Mouse (Mus musculus) MEL (cell line): Measurements from ENCODE around the gene Retreg1. TPM values are rescaled to one million over a fixed set of nuclear protein-coding genes. Genes with fewer than 3 reads are reported as not detected.
A peak's percentile ranks its signal among the peaks of the same experiment; 100 is the strongest.

Source experiments
- DNase-seq: peaks from one replicate; pipeline ENCODE4 v3.0.0; 2011; ENCODE audit warnings: low read depth, low spot score
- H3K27ac ChIP-seq: 2 replicates; pipeline ENCODE4 v1.5.1; 2012; ENCODE audit warnings: low read depth, mild to moderate bottlenecking, control low read depth, low read length, moderate library complexity; ENCODE audit not compliant: control insufficient read depth
- H3K27me3 ChIP-seq, 2 experiments: fragments of 150-350 bp in 1 of 2; sonication (generic) in 1 of 2; 2 replicates each; pipeline ENCODE4 v1.6.1; 2012; ENCODE audit warnings: low read length in 2 of 2, mild to moderate bottlenecking in 2 of 2, improper control_type of control experiment in 1 of 2, moderate library complexity in 1 of 2; ENCODE audit not compliant: insufficient read depth in 2 of 2, control insufficient read depth in 1 of 2
- H3K36me3 ChIP-seq, 2 experiments: 2 replicates each; pipeline ENCODE4 v1.6.1; 2012 to 2014; ENCODE audit warnings: low read length in 2 of 2, improper control_type of control experiment in 1 of 2, inconsistent platforms in 1 of 2, mild to moderate bottlenecking in 1 of 2; ENCODE audit not compliant: insufficient read depth in 2 of 2, control insufficient read depth in 1 of 2
- H3K4me1 ChIP-seq, 2 experiments: fragments of 150-350 bp in 1 of 2; sonication (generic) in 1 of 2; 2 replicates each; pipeline ENCODE4 v1.6.1; 2012; ENCODE audit warnings: low read length in 2 of 2, improper control_type of control experiment in 1 of 2, mild to moderate bottlenecking in 1 of 2; ENCODE audit not compliant: insufficient read depth in 2 of 2, control insufficient read depth in 1 of 2
- H3K4me3 ChIP-seq, 2 experiments: fragments of 150-350 bp in 1 of 2; sonication (generic) in 1 of 2; 2 replicates each; pipeline ENCODE4 v1.5.1; 2012; ENCODE audit warnings: low read depth in 2 of 2, low read length in 2 of 2, mild to moderate bottlenecking in 2 of 2, moderate library complexity in 2 of 2, control low read depth in 1 of 2, improper control_type of control experiment in 1 of 2; ENCODE audit not compliant: control insufficient read depth in 1 of 2, insufficient read depth in 1 of 2
- H3K79me2 ChIP-seq: 2 replicates; pipeline ENCODE4 v1.6.1; 2012; ENCODE audit warnings: mild to moderate bottlenecking, low read length, moderate library complexity; ENCODE audit not compliant: control insufficient read depth, poor library complexity, insufficient read depth
- H3K9ac ChIP-seq: 2 replicates; pipeline ENCODE4 v1.6.1; 2012; ENCODE audit warnings: low read depth, mild to moderate bottlenecking, control low read depth, low read length, moderate library complexity; ENCODE audit not compliant: control insufficient read depth, poor library complexity, severe bottlenecking
- H3K9me3 ChIP-seq: fragments of 150-350 bp; sonication (generic); replicated peaks from 2 replicates; pipeline ENCODE4 v1.6.1; 2012; ENCODE audit warnings: mild to moderate bottlenecking, low read length, improper control_type of control experiment, moderate library complexity; ENCODE audit not compliant: insufficient read depth
- BHLHE40 ChIP-seq: IDR thresholded peaks from 2 replicates; pipeline ENCODE4 v1.6.1; 2012; ENCODE audit warnings: low read depth, mild to moderate bottlenecking, inconsistent platforms, low read length, improper control_type of control experiment, borderline replicate concordance
- CHD1 ChIP-seq: IDR thresholded peaks from 2 replicates; pipeline ENCODE4 v1.6.1; 2012; ENCODE audit warnings: low read depth, mild to moderate bottlenecking, inconsistent platforms, low read length, improper control_type of control experiment
- E2F4 ChIP-seq: IDR thresholded peaks from 2 replicates; pipeline ENCODE4 v1.6.1; 2011; ENCODE audit warnings: low read depth, low read length, improper control_type of control experiment, borderline replicate concordance
- ELF1 ChIP-seq: IDR thresholded peaks from 2 replicates; pipeline ENCODE4 v1.6.1; 2014; ENCODE audit warnings: low read depth, mild to moderate bottlenecking, inconsistent platforms, low read length, improper control_type of control experiment, moderate library complexity
- EP300 ChIP-seq, 2 experiments: IDR thresholded peaks; 2 replicates each; pipeline ENCODE4 v1.6.1; 2011; ENCODE audit warnings: improper control_type of control experiment in 2 of 2, low read length in 2 of 2, low read depth in 1 of 2, mild to moderate bottlenecking in 1 of 2
- ETS1 ChIP-seq: IDR thresholded peaks from 2 replicates; pipeline ENCODE4 v1.6.1; 2012; ENCODE audit warnings: low read depth, mild to moderate bottlenecking, inconsistent platforms, low read length, improper control_type of control experiment, moderate library complexity
- GABPA ChIP-seq: IDR thresholded peaks from 2 replicates; pipeline ENCODE4 v1.6.1; 2012; ENCODE audit warnings: low read depth, mild to moderate bottlenecking, inconsistent platforms, low read length, improper control_type of control experiment, moderate library complexity
- MAFK ChIP-seq: IDR thresholded peaks from 2 replicates; pipeline ENCODE4 v1.6.1; 2011; ENCODE audit warnings: low read depth, mild to moderate bottlenecking, low read length, improper control_type of control experiment, borderline replicate concordance
- MAZ ChIP-seq: IDR thresholded peaks from 2 replicates; pipeline ENCODE4 v1.6.1; 2012; ENCODE audit warnings: low read depth, mild to moderate bottlenecking, inconsistent platforms, low read length, improper control_type of control experiment
- MEF2A ChIP-seq: IDR thresholded peaks from 2 replicates; pipeline ENCODE4 v1.6.1; 2014; ENCODE audit warnings: low read depth, mild to moderate bottlenecking, inconsistent platforms, low read length, improper control_type of control experiment; ENCODE audit not compliant: poor library complexity, insufficient replicate concordance, severe bottlenecking; ENCODE audit errors: extremely low read depth
- MYB ChIP-seq: IDR thresholded peaks from 2 replicates; pipeline ENCODE4 v1.6.1; 2011; ENCODE audit warnings: mild to moderate bottlenecking, low read depth, low read length, improper control_type of control experiment
- POLR2A ChIP-seq, 2 experiments: IDR thresholded peaks; 2 replicates each; pipeline ENCODE4 v1.6.1; 2011 to 2012; ENCODE audit warnings: low read length in 2 of 2, mild to moderate bottlenecking in 2 of 2, control low read depth in 1 of 2, improper control_type of control experiment in 1 of 2, low read depth in 1 of 2, moderate library complexity in 1 of 2; ENCODE audit not compliant: control insufficient read depth in 1 of 2, insufficient read depth in 1 of 2, poor library complexity in 1 of 2
- POLR2AphosphoS5 ChIP-seq: IDR thresholded peaks from 2 replicates; pipeline ENCODE4 v1.6.1; 2012; ENCODE audit warnings: low read depth, borderline replicate concordance, mild to moderate bottlenecking, inconsistent platforms, low read length, moderate library complexity, mixed read lengths
- RCOR1 ChIP-seq: IDR thresholded peaks from 2 replicates; pipeline ENCODE4 v1.6.1; 2012; ENCODE audit warnings: low read depth, mild to moderate bottlenecking, inconsistent platforms, low read length, improper control_type of control experiment
- SIN3A ChIP-seq: IDR thresholded peaks from 2 replicates; pipeline ENCODE4 v1.6.1; 2012; ENCODE audit warnings: low read length, improper control_type of control experiment, inconsistent platforms
- SMC3 ChIP-seq: IDR thresholded peaks from 2 replicates; pipeline ENCODE4 v1.6.1; 2011; ENCODE audit warnings: low read depth, low read length, improper control_type of control experiment
- TAL1 ChIP-seq: IDR thresholded peaks from 2 replicates; pipeline ENCODE4 v1.6.1; 2012; ENCODE audit warnings: mild to moderate bottlenecking, inconsistent platforms, low read length, moderate library complexity, mixed read lengths
- TCF12 ChIP-seq: IDR thresholded peaks from 2 replicates; pipeline ENCODE4 v1.6.1; 2014; ENCODE audit warnings: low read depth, mild to moderate bottlenecking, inconsistent platforms, low read length, improper control_type of control experiment, moderate library complexity
- ZKSCAN1 ChIP-seq: IDR thresholded peaks from 2 replicates; pipeline ENCODE4 v1.6.1; 2012; ENCODE audit warnings: low read depth, mild to moderate bottlenecking, inconsistent platforms, low read length, improper control_type of control experiment, moderate library complexity
- ZNF384 ChIP-seq: IDR thresholded peaks from 2 replicates; pipeline ENCODE4 v1.6.1; 2012; ENCODE audit warnings: low read depth, mild to moderate bottlenecking, inconsistent platforms, low read length, improper control_type of control experiment
- polyA plus RNA-seq, 2 experiments: library from polyadenylated mRNA; stranded (reverse) in 1 of 2; unstranded in 1 of 2; fragments of >175 nt in 1 of 2; fragments of >200 nt in 1 of 2; gene quantifications; 2 replicates each; pipeline versions ENCODE4 v1.2.1 to v1.2.4; 2012; ENCODE audit warnings: low replicate concordance in 2 of 2, low read depth in 1 of 2; ENCODE audit not compliant: insufficient read length in 2 of 2, insufficient read depth in 1 of 2, missing spikeins in 1 of 2
- total RNA-seq: library from RNA; depleted of rRNA; stranded (reverse); fragments of 300-350 nt; gene quantifications from 2 replicates; pipeline ENCODE4 v1.2.3, GENCODE M21; 2012

Gene Retreg1
- total and polyA plus RNA-seq, 3 experiments, result 3.1 to 7.6 TPM; not detected in 1

- Histone ChIP-seq H3K4me1 (no peaks in the 10 kb centered on the region), H3K9ac (no peak overlapping the region), H3K4me3 (peak overlapping the region; percentile 35 to 65), H3K79me2 (no peaks in the 10 kb centered on the region), H3K27ac (no peak overlapping the region), H3K27me3 (no peaks in the 10 kb centered on the region), H3K36me3 (no peaks in the 10 kb centered on the region), H3K9me3 (no peaks in the 10 kb centered on the region)
- TF ChIP-seq CHD1 (no peak), BHLHE40 (no peak), TAL1 (no peak), ZKSCAN1 (no peak), ELF1 (no peak)
- DNase-seq, result peak; percentile 42
Observed at GRCm38 (mm10) chr15:25812479-25812878, 30.5 kb upstream of the Retreg1 start.

- H3K27me3 ChIP-seq, result no peaks in the 10 kb centered on the region
- no peak overlapping the region for H3K27ac ChIP-seq
- no peaks in the 10 kb centered on the region for H3K36me3 ChIP-seq
- H3K9ac ChIP-seq, result no peak overlapping the region
- no peaks in the 10 kb centered on the region for H3K79me2 ChIP-seq
- H3K4me1 ChIP-seq, result no peaks in the 10 kb centered on the region
- H3K4me3 ChIP-seq, result no peak overlapping the region
- DNase-seq, result no peak
- TF ChIP-seq SMC3, result no peak
- no peak for TF ChIP-seq MEF2A
- TF ChIP-seq EP300 (IDR thresholded peaks at IDR 0.05; ENCODE audit: low read depth in 1 of 2, low read length in 2 of 2), result no peak
- no peak for TF ChIP-seq POLR2AphosphoS5
- no peak for TF ChIP-seq ETS1
- TF ChIP-seq RCOR1, result no peak
- TF ChIP-seq MAFK, result no peak
- TF ChIP-seq GABPA, result no peak
- no peak for TF ChIP-seq SIN3A
- TF ChIP-seq ELF1, result no peak
- no peak for TF ChIP-seq POLR2A (IDR thresholded peaks at IDR 0.05; ENCODE audit: control insufficient read depth in 1 of 2, insufficient read depth in 1 of 2, low read depth in 1 of 2, low read length in 2 of 2, poor library complexity in 1 of 2)
- TF ChIP-seq MYB, result no peak
- TF ChIP-seq ZNF384, result no peak
- no peak for TF ChIP-seq CHD1
- no peak for TF ChIP-seq TCF12
- no peak for TF ChIP-seq MAZ
- no peak for TF ChIP-seq E2F4
- no peaks in the 10 kb centered on the region for H3K9me3 ChIP-seq
Observed at GRCm38 (mm10) chr15:25814535-25814934, 28.4 kb upstream of the Retreg1 start.
